In the genomic region with DNA sequence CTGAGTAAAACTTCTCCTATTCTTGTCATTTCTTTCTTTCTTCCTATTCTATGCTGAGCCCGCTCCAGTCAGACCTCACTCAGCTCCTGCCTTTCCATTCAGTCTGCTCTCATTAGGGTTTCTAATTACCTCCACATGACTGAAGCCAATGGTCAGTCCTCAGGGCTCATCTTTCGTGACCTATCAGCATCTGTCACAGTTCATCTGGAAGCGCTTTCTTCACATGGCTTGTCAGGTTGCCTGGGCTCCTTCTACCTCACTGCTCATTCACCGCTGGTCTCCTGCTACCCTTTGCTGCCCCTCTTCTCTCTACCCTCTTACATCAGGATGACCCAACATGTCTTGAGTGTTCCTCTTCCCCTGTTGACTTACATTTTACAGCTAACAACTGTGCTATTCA, we compare ENCODE assay signal across 27 mouse cellular contexts.
DNase-seq lines count a peak whose midpoint lies in the region; ATAC-seq lines count a peak whose summit lies in the region.
"Had no signal": no experiment of that assay in that cellular context is flagged by ENCODE, and none has a peak within 500 bp of the region (broad histone marks: within the 10 kb centered on the region; RNA-seq: fewer than 3 reads in every experiment).

No protein-coding gene starts in this region.

- 78% methylated on average over 4 of the region's 4 CpGs for WGBS in heart, embryonic 12.5 days
- 66% methylated on average over 4 of the region's 4 CpGs for WGBS in kidney, embryonic 14.5 days

- no peak overlapping the region for H3K4me2 ChIP-seq in heart, embryonic 12.5 days
- H3K4me2 ChIP-seq in kidney, embryonic 14.5 days (replicated peaks; ENCODE audit: low read depth, low read length): no peak overlapping the region
- H3K4me2 ChIP-seq: embryonic facial prominence, embryonic 15.5 days; heart, embryonic 11.5 days; heart, embryonic 15.5 days; hindbrain, embryonic 13.5 days; intestine, embryonic 15.5 days had no signal

- H3K9me3 ChIP-seq in heart, embryonic 12.5 days (replicated peaks): no peaks in the 10 kb centered on the region
- H3K9me3 ChIP-seq in kidney, embryonic 14.5 days (ENCODE audit: control insufficient read depth, low read length): no peaks in the 10 kb centered on the region
- H3K9me3 ChIP-seq: embryonic facial prominence, embryonic 15.5 days; heart, embryonic 15.5 days; hindbrain, embryonic 10.5 days; hindbrain, embryonic 13.5 days; intestine, embryonic 15.5 days had no signal

- no peaks in the 10 kb centered on the region for H3K27me3 ChIP-seq in heart, embryonic 12.5 days (replicated peaks)
- no peaks in the 10 kb centered on the region for H3K27me3 ChIP-seq in kidney, embryonic 14.5 days (ENCODE audit: control insufficient read depth, insufficient read depth, low read length)
- H3K27me3 ChIP-seq: embryonic facial prominence, embryonic 15.5 days; heart, embryonic 15.5 days; hindbrain, embryonic 13.5 days; intestine, embryonic 15.5 days; Patski had no signal

- H3K27ac ChIP-seq in heart, embryonic 12.5 days (ENCODE audit: poor library complexity, severe bottlenecking): no peak overlapping the region
- no peak overlapping the region for H3K27ac ChIP-seq in kidney, embryonic 14.5 days (ENCODE audit: low read depth, low read length)
- H3K27ac ChIP-seq: embryonic facial prominence, embryonic 15.5 days; heart, embryonic 15.5 days; hindbrain, embryonic 10.5 days; hindbrain, embryonic 13.5 days; intestine, embryonic 15.5 days had no signal

- H3K36me3 ChIP-seq in heart, embryonic 12.5 days: no peaks in the 10 kb centered on the region
- H3K36me3 ChIP-seq in kidney, embryonic 14.5 days (ENCODE audit: control insufficient read depth, insufficient read depth, low read length): no peaks in the 10 kb centered on the region
- H3K36me3 ChIP-seq: embryonic facial prominence, embryonic 15.5 days; heart, embryonic 15.5 days; hindbrain, embryonic 10.5 days; intestine, embryonic 15.5 days had no signal

- no peak overlapping the region for H3K9ac ChIP-seq in heart, embryonic 12.5 days
- no peak overlapping the region for H3K9ac ChIP-seq in kidney, embryonic 14.5 days (ENCODE audit: low read depth, low read length)
- H3K9ac ChIP-seq: embryonic facial prominence, embryonic 15.5 days; forebrain, postnatal 0 days; heart, embryonic 15.5 days; hindbrain, embryonic 13.5 days; intestine, embryonic 15.5 days had no signal

- H3K4me3 ChIP-seq in heart, embryonic 12.5 days: no peak overlapping the region
- H3K4me3 ChIP-seq in kidney, embryonic 14.5 days (ENCODE audit: low read length): no peak overlapping the region
- H3K4me3 ChIP-seq: embryonic facial prominence, embryonic 15.5 days; heart, embryonic 15.5 days; hindbrain, embryonic 10.5 days; hindbrain, embryonic 13.5 days; intestine, embryonic 15.5 days had no signal

- no peaks in the 10 kb centered on the region for H3K4me1 ChIP-seq in heart, embryonic 12.5 days (replicated peaks)
- H3K4me1 ChIP-seq in kidney, embryonic 14.5 days (ENCODE audit: control insufficient read depth, insufficient read depth, low read length): no peaks in the 10 kb centered on the region
- H3K4me1 ChIP-seq: embryonic facial prominence, embryonic 15.5 days; heart, embryonic 15.5 days; hindbrain, embryonic 13.5 days; intestine, embryonic 15.5 days had no signal

- peak; percentile 39 for DNase-seq in heart, adult 11 months
- peak; percentile 30 for DNase-seq in embryo, embryonic 9.5 days (ENCODE audit: extremely low spot score)
- peak; percentile 90 for DNase-seq in retina, embryonic 14.5 days (ENCODE audit: low spot score)
- DNase-seq in kidney, adult 8-10 months: no peak
- DNase-seq in layer of hippocampus, postnatal 14 days (ENCODE audit: low spot score in 2 of 2): no peak
- DNase-seq: adrenal gland, postnatal 10 days; adrenal gland, postnatal 36 days; cerebellum, adult 11 months; cerebellum, adult 2 months; cerebellum, adult 9-11 months; cerebellum, postnatal 25 days; forebrain, postnatal 0 days; gastrocnemius, postnatal 25 days; heart, postnatal 10 days; heart, postnatal 36 days had no signal

- ATAC-seq in heart, embryonic 12.5 days (ENCODE audit: insufficient number of reproducible peaks, low FRiP score): no peak
- ATAC-seq in kidney, embryonic 14.5 days (ENCODE audit: low FRiP score, low TSS enrichment): no peak
- no peak for ATAC-seq in cerebellum, adult (ENCODE audit: insufficient number of reproducible peaks, low FRiP score, low TSS enrichment)
- ATAC-seq: forebrain, embryonic 14.5 days; forebrain, postnatal 0 days; hindbrain, embryonic 16.5 days; intestine, embryonic 15.5 days; Patski had no signal

Comparison
In these comparisons a context has a peak if more than half of its experiments do, and no peak if none do; other contexts are left out.
1. DNase-seq: peak in heart, adult 11 months (single experiment), embryo, embryonic 9.5 days (single experiment) and retina, embryonic 14.5 days (single experiment); none in kidney, adult 8-10 months (0 of 2) and layer of hippocampus, postnatal 14 days (0 of 2).